Mouse (Mus musculus) bone marrow, adult 2 months (tissue): ENCODE measurements around the gene Dpy19l1.

ENCODE experiments used
- CTCF ChIP-seq: fragments of 200-500 bp; IDR thresholded peaks from 2 replicates; pipeline ENCODE4 v1.5.1; 2011; ENCODE audit warnings: low read length, control low read depth; ENCODE audit not compliant: control insufficient read depth, insufficient read depth
- POLR2A ChIP-seq: fragments of 200-500 bp; IDR thresholded peaks from 2 replicates; pipeline ENCODE4 v1.6.1; 2011; ENCODE audit warnings: low read depth, mild to moderate bottlenecking, control low read depth, low read length, borderline replicate concordance; ENCODE audit not compliant: control insufficient read depth

GRCm38 (mm10) chr9:24421221-24421620 is 81.7 kb downstream of the Dpy19l1 start:
- no peak for TF ChIP-seq CTCF
- no peak for TF ChIP-seq POLR2A
